Mouse (Mus musculus) ovary, postnatal 14 days (tissue): ENCODE measurements around the gene Sergef.
"Not testable (repeated sequence)": the region's sequence is repeated elsewhere in the genome, so short reads cannot be mapped to it uniquely, and the experiment has no call there.

ENCODE experiments used
- DNase-seq: peaks from one replicate; pipeline ENCODE4 v3.0.0; 2022; ENCODE audit warnings: low spot score

Gene Sergef

GRCm38 (mm10) chr7:46639692-46640031, at the start of gene Sergef:
Gene Sergef, minus strand, starts transcription at chr7:46639807.
- DNase-seq: peak; percentile 77

- no peak for DNase-seq
These were observed 47.2 kb upstream of the Sergef start for GRCm38 (mm10) chr7:46686827-46687226.

GRCm38 (mm10) chr7:46680732-46681131, 41.1 kb upstream of the Sergef start:
- no peak for DNase-seq

GRCm38 (mm10) chr7:46679044-46679443, 39.4 kb upstream of the Sergef start:
- DNase-seq: not testable (repeated sequence)

GRCm38 (mm10) chr7:46678417-46678816, 38.8 kb upstream of the Sergef start:
- DNase-seq: no peak

- DNase-seq: no peak
These were observed 37.3 kb upstream of the Sergef start for GRCm38 (mm10) chr7:46676808-46677360.

GRCm38 (mm10) chr7:46675886-46676285, 36.3 kb upstream of the Sergef start:
- no peak for DNase-seq

- DNase-seq: no peak
These were observed 35.5 kb upstream of the Sergef start for GRCm38 (mm10) chr7:46675061-46675460.

GRCm38 (mm10) chr7:46672160-46672672, 32.6 kb upstream of the Sergef start, which contains the start of gene Tph1:
Gene Tph1, minus strand, starts transcription at chr7:46672537.
- DNase-seq: no peak

- no peak for DNase-seq
These were observed 27.6 kb upstream of the Sergef start for GRCm38 (mm10) chr7:46667256-46667655.

GRCm38 (mm10) chr7:46665236-46665635, 25.6 kb upstream of the Sergef start:
- no peak for DNase-seq

GRCm38 (mm10) chr7:46661591-46662090, 22.0 kb upstream of the Sergef start:
- no peak for DNase-seq

- DNase-seq: no peak
These were observed 12.7 kb upstream of the Sergef start for GRCm38 (mm10) chr7:46652279-46652678.

- DNase-seq: not testable (repeated sequence)
These were observed 10.6 kb upstream of the Sergef start for GRCm38 (mm10) chr7:46650231-46650630.

- no peak for DNase-seq
These were observed 9.0 kb upstream of the Sergef start for GRCm38 (mm10) chr7:46648431-46649140.

GRCm38 (mm10) chr7:46643172-46643571, 3.6 kb upstream of the Sergef start:
- DNase-seq: no peak

GRCm38 (mm10) chr7:46640062-46640461, 455 bp upstream of the Sergef start:
- DNase-seq: no peak

GRCm38 (mm10) chr7:46638889-46639691, 517 bp downstream of the Sergef start:
- DNase-seq: no peak

- no peak for DNase-seq
These were observed 11.1 kb downstream of the Sergef start for GRCm38 (mm10) chr7:46628375-46628975.

- DNase-seq: no peak
These were observed 15.6 kb downstream of the Sergef start for GRCm38 (mm10) chr7:46623979-46624378.

- DNase-seq: no peak
These were observed 21.0 kb downstream of the Sergef start for GRCm38 (mm10) chr7:46618416-46619110.
